Mouse (Mus musculus): ENCODE data around the gene Hs2st1. TPM values are rescaled to one million over a fixed set of nuclear protein-coding genes. Genes with fewer than 3 reads are reported as not detected.

The Hs2st1 gene
- polyA plus RNA-seq, 1 experiment from 2014 or later = 13.9 TPM

DNA sequence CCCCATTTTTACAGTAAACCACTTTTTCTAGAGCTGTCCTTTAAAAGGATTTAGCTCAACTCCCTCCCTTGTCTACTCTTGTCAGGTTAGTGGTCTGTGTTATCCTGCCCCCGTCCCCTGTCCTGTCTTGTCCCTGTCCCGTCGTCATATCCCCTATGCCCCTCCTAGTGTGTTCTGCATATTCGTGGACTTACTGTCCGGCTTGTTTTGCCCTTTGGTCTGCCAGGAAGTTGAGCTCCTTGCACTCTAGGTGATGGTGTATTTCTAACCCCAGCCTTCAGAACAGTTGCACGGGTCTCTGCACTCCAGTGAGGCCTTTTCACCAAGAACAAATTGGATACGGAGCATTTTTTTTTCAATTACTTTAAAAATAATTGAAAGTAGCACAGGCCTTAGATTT, 10.3 kb upstream of the Hs2st1 start:
- H3K4me1 ChIP-seq (ENCODE audit: control insufficient read depth, insufficient read depth, low read length) = 0 out of 2 replicates have a peak, but pooled peaks cover 2% of the 10 kb centered on the region
- H3K27me3 ChIP-seq (ENCODE audit: control insufficient read depth, insufficient read depth, low read depth, low read length) = no peaks in the 10 kb centered on the region
- WGBS = 85% methylated on average over 7 of the region's 7 CpGs

DNA sequence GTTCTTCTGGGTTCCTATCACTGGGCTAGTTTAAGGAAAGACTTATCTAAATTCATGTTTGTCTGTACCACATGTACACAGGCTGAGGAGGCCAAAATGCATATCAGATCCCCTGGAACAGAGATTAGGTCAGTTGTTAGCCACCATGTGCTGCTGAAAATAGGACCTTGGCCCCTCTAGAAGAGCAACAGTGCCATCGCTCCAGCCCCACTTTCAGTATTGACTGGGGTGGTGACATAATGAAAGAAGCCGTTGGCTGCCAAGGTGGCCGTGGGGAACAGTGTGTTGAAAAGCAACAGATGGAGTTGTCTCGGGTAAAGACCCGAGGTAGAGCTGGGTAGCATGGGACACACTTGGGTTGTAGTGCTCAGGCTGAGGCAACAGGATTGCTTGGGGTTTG, 9.8 kb upstream of the Hs2st1 start:
- Histone ChIP-seq H3K9ac (ENCODE audit: low read depth, low read length) (no peak overlapping the region), H3K27me3 (ENCODE audit: control insufficient read depth, insufficient read depth, low read depth, low read length) (no peaks in the 10 kb centered on the region), H3K9me3 (replicated peaks; ENCODE audit: control insufficient read depth, low read length, poor library complexity, severe bottlenecking) (no peaks in the 10 kb centered on the region), H3K27ac (ENCODE audit: low read length) (no peak overlapping the region), H3K4me1 (ENCODE audit: control insufficient read depth, insufficient read depth, low read length) (0 out of 2 replicates have a peak, but pooled peaks cover 2% of the 10 kb centered on the region), H3K4me3 (ENCODE audit: low read depth, low read length) (no peak overlapping the region), H3K4me2 (ENCODE audit: low read length) (no peak overlapping the region), H3K36me3 (ENCODE audit: control insufficient read depth, insufficient read depth, low read length) (peaks cover 10% of the 10 kb centered on the region)
- no peak for ATAC-seq
- 86% methylated on average over 5 of the region's 5 CpGs for WGBS

More for the DNA sequence above, 10.3 kb upstream of the Hs2st1 start:
- H3K9ac ChIP-seq (ENCODE audit: low read depth, low read length) = no peak overlapping the region
- H3K36me3 ChIP-seq (ENCODE audit: control insufficient read depth, insufficient read depth, low read length) = peaks cover 10% of the 10 kb centered on the region
- H3K4me3 ChIP-seq (ENCODE audit: low read depth, low read length) = no peak overlapping the region
- H3K9me3 ChIP-seq (replicated peaks; ENCODE audit: control insufficient read depth, low read length, poor library complexity, severe bottlenecking) = no peaks in the 10 kb centered on the region
- H3K4me2 ChIP-seq (ENCODE audit: low read length) = no peak overlapping the region
- ATAC-seq = no peak
- no peak overlapping the region for H3K27ac ChIP-seq (ENCODE audit: low read length)

- 98% methylated on average over 4 of the region's 4 CpGs for WGBS
- ATAC-seq = no peak
- Histone ChIP-seq H3K4me3 (ENCODE audit: low read depth, low read length) (no peak overlapping the region), H3K27me3 (ENCODE audit: control insufficient read depth, insufficient read depth, low read depth, low read length) (no peaks in the 10 kb centered on the region), H3K27ac (ENCODE audit: low read length) (no peak overlapping the region), H3K4me1 (ENCODE audit: control insufficient read depth, insufficient read depth, low read length) (0 out of 2 replicates have a peak, but pooled peaks cover 6% of the 10 kb centered on the region), H3K4me2 (ENCODE audit: low read length) (no peak overlapping the region), H3K9me3 (replicated peaks; ENCODE audit: control insufficient read depth, low read length, poor library complexity, severe bottlenecking) (no peaks in the 10 kb centered on the region), H3K9ac (ENCODE audit: low read depth, low read length) (no peak overlapping the region), H3K36me3 (ENCODE audit: control insufficient read depth, insufficient read depth, low read length) (peaks cover 10% of the 10 kb centered on the region)
These were observed 8.9 kb upstream of the Hs2st1 start for GRCm38 (mm10) chr3:144578921-144579320.

DNA sequence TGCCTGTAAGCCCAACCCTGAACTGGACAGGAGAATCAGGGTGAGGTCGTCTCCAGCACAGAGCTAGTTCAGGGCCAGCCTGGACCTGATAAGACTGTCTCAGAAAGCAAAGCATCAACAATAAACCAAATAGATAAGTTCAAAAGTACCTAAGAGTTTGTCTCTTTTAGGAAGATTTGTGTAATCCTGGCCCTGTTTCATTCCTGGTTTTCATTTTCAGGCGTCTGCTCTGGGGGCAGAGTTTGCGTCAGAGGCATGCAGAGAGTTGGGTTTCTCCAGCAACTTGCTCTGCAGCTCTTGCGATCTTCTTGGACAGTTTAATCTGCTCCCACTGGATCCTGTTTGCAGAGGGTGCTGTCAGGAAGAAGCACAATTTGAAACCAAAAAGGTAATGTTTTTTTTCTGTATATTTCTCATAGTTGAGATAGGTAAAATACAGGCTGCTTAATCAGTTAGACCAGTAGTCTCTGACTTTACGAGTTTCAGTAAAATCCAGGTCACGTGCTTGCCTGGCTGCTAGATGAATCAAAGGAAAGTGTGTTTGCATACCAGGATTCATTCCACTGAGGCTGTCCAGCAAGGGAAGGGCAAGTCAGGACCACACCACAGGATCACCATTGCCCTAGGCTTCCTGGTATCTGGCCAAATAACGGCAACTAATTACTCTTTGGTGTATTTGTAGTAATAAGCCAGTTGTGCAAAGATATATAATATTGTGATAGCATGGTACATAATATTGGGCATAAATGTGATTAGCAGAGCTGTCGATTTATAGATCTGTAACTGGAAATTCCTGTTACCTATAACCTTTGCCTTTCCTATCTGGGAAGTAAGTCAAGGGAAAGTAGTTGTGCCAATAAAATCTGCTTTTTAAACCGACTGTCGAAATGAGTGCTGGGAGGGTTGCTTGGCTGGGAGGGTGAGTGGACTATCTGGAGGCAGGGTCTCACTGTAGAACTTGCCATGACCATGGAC, 7.7 kb upstream of the Hs2st1 start:
- Histone ChIP-seq H3K9me3 (replicated peaks; ENCODE audit: control insufficient read depth, low read length, poor library complexity, severe bottlenecking) (no peaks in the 10 kb centered on the region), H3K4me2 (ENCODE audit: low read length) (no peak overlapping the region), H3K36me3 (ENCODE audit: control insufficient read depth, insufficient read depth, low read length) (peaks cover 10% of the 10 kb centered on the region), H3K4me1 (ENCODE audit: control insufficient read depth, insufficient read depth, low read length) (peaks cover 9% of the 10 kb centered on the region; the same call in 1 of the 2 replicates), H3K27ac (ENCODE audit: low read length) (no peak overlapping the region), H3K27me3 (ENCODE audit: control insufficient read depth, insufficient read depth, low read depth, low read length) (no peaks in the 10 kb centered on the region), H3K9ac (ENCODE audit: low read depth, low read length) (no peak overlapping the region), H3K4me3 (ENCODE audit: low read depth, low read length) (no peak overlapping the region)
- ATAC-seq = no peak
- 91% methylated on average over 10 of the region's 10 CpGs for WGBS

GRCm38 (mm10) chr3:144574256-144574655, 4.3 kb upstream of the Hs2st1 start:
- no peaks in the 10 kb centered on the region for H3K9me3 ChIP-seq (replicated peaks; ENCODE audit: control insufficient read depth, low read length, poor library complexity, severe bottlenecking)
- H3K4me1 ChIP-seq (ENCODE audit: control insufficient read depth, insufficient read depth, low read length) = peaks cover 23% of the 10 kb centered on the region
- H3K9ac ChIP-seq (ENCODE audit: low read depth, low read length) = no peak overlapping the region
- H3K36me3 ChIP-seq (ENCODE audit: control insufficient read depth, insufficient read depth, low read length) = peaks cover 3% of the 10 kb centered on the region; the same call in 1 of the 2 replicates
- no peak overlapping the region for H3K27ac ChIP-seq (ENCODE audit: low read length)
- no peak overlapping the region for H3K4me3 ChIP-seq (ENCODE audit: low read depth, low read length)
- ATAC-seq = no peak
- H3K4me2 ChIP-seq (ENCODE audit: low read length) = no peak overlapping the region
- WGBS = 85% methylated on average over 7 of the region's 7 CpGs
- no peaks in the 10 kb centered on the region for H3K27me3 ChIP-seq (ENCODE audit: control insufficient read depth, insufficient read depth, low read depth, low read length)

GRCm38 (mm10) chr3:144570816-144571487, 971 bp upstream of the Hs2st1 start:
- under 1% methylated on average over 25 of the region's 25 CpGs for WGBS
- Histone ChIP-seq H3K27ac (ENCODE audit: low read length) (peak overlapping the region; percentile 94), H3K9me3 (replicated peaks; ENCODE audit: control insufficient read depth, low read length, poor library complexity, severe bottlenecking) (no peaks in the 10 kb centered on the region), H3K4me3 (ENCODE audit: low read depth, low read length) (peak overlapping the region; percentile 86), H3K36me3 (ENCODE audit: control insufficient read depth, insufficient read depth, low read length) (no peaks in the 10 kb centered on the region), H3K4me1 (ENCODE audit: control insufficient read depth, insufficient read depth, low read length) (peaks cover 43% of the 10 kb centered on the region), H3K9ac (ENCODE audit: low read depth, low read length) (peak overlapping the region; percentile 91), H3K27me3 (ENCODE audit: control insufficient read depth, insufficient read depth, low read depth, low read length) (no peaks in the 10 kb centered on the region), H3K4me2 (ENCODE audit: low read length) (peak overlapping the region; percentile 54)
- no peak for ATAC-seq

DNA sequence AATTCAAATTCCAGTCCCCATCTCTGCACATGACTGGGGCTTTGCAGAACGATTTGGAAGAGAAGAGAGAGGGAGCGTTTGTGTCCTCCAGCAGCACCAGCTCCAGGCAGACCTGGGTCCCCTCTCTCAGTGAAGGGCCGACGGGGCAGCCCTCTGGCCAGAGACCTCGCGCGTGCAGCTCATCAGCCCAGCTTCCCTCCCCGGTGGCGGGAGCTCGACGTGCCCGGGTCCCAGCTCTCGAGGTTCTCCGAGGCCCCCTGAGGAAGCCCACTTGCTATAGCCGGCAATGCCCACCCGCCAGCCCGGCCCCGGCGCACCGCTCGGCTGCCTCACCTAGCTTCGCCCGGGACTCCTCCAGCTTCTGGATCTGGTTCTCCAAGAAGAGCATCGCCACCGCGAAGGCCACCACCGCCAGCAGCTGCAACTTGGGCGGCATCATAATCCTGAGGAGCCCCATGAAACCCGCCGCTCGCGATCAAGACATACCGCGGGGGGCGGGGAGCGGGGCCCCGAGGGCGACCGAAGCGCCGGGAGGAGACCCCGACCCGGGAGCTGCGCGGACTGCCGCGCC, 495 bp downstream of the Hs2st1 start:
- peaks cover 41% of the 10 kb centered on the region for H3K4me1 ChIP-seq (ENCODE audit: control insufficient read depth, insufficient read depth, low read length)
- peak overlapping the region; percentile 94 for H3K27ac ChIP-seq (ENCODE audit: low read length)
- H3K9ac ChIP-seq (ENCODE audit: low read depth, low read length) = peak overlapping the region; percentile 88
- under 1% methylated on average over 45 of the region's 47 CpGs for WGBS
- peak overlapping the region; percentile 92 for H3K4me3 ChIP-seq (ENCODE audit: low read depth, low read length)
- no peaks in the 10 kb centered on the region for H3K9me3 ChIP-seq (replicated peaks; ENCODE audit: control insufficient read depth, low read length, poor library complexity, severe bottlenecking)
- H3K27me3 ChIP-seq (ENCODE audit: control insufficient read depth, insufficient read depth, low read depth, low read length) = no peaks in the 10 kb centered on the region
- ATAC-seq = peak; percentile 47
- H3K36me3 ChIP-seq (ENCODE audit: control insufficient read depth, insufficient read depth, low read length) = no peaks in the 10 kb centered on the region
- H3K4me2 ChIP-seq (ENCODE audit: low read length) = peak overlapping the region; percentile 97

DNA sequence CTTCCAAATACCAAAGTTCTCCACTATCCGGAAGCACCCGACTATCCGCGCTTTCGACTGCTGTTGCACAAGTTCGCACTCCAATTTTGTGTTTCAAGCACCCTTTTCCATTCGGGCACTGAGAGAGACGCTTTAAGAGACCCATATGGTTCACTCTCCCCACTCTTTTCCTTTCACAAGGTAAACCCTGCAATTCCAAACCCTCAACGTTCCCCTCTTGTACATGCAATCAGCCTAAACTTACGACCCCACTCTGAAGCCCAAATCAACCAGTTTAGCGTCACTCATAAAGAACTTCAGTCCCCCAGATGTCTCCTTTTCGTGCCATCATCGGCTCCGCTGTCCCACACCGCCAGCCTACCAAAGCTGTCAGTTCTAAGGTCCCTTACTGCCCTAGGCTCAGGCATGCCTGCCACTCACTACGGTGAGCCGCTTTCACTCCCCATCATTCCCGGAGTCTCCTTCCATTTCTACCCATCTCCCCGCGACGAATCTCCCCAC, 1.1 kb downstream of the Hs2st1 start:
- Histone ChIP-seq H3K9me3 (replicated peaks; ENCODE audit: control insufficient read depth, low read length, poor library complexity, severe bottlenecking) (no peaks in the 10 kb centered on the region), H3K9ac (ENCODE audit: low read depth, low read length) (peak overlapping the region; percentile 88), H3K4me2 (ENCODE audit: low read length) (peak overlapping the region; percentile 97), H3K27ac (ENCODE audit: low read length) (peak overlapping the region; percentile 94), H3K36me3 (ENCODE audit: control insufficient read depth, insufficient read depth, low read length) (no peaks in the 10 kb centered on the region), H3K27me3 (ENCODE audit: control insufficient read depth, insufficient read depth, low read depth, low read length) (no peaks in the 10 kb centered on the region), H3K4me3 (ENCODE audit: low read depth, low read length) (peak overlapping the region; percentile 92), H3K4me1 (ENCODE audit: control insufficient read depth, insufficient read depth, low read length) (peaks cover 37% of the 10 kb centered on the region)
- ATAC-seq = no peak
- WGBS = under 1% methylated on average over 21 of the region's 21 CpGs
